Mouse (Mus musculus) kidney, postnatal 0 days (tissue): Measurements from ENCODE around the gene Basp1. TPM values are rescaled to one million over a fixed set of nuclear protein-coding genes. Genes with fewer than 3 reads are reported as not detected.
A peak's percentile ranks its signal among the peaks of the same experiment; 100 is the strongest.

Experiments used
- ATAC-seq: fragments of 200-750 bp; cut with Nextera tagmentation; replicated peaks from 2 replicates; pipeline ENCODE4 v1.8.0; 2017; ENCODE audit warnings: low read depth, moderate number of reproducible peaks, moderate TSS enrichment, moderate library complexity; ENCODE audit not compliant: low FRiP score
- DNase-seq: peaks from one replicate; pipeline ENCODE4 v3.0.0-alpha.2; 2016; ENCODE audit warnings: low spot score
- H3K27ac ChIP-seq: fragments of 300-500 bp; sonication (generic); 2 replicates; pipeline ENCODE4 v1.5.1; 2014; ENCODE audit warnings: mild to moderate bottlenecking
- H3K27me3 ChIP-seq: fragments of 300-500 bp; sonication (generic); 2 replicates; pipeline ENCODE4 v1.6.1; 2014; ENCODE audit warnings: low read length, mixed read lengths; ENCODE audit not compliant: insufficient read depth
- H3K36me3 ChIP-seq: fragments of 300-500 bp; sonication (generic); 2 replicates; pipeline ENCODE4 v1.6.1; 2014; ENCODE audit warnings: low read length, mixed read lengths; ENCODE audit not compliant: insufficient read depth
- H3K4me1 ChIP-seq: fragments of 300-500 bp; sonication (generic); replicated peaks from 2 replicates; pipeline ENCODE4 v1.6.1; 2014; ENCODE audit warnings: antibody characterized with exemption, low read length, mixed read lengths; ENCODE audit not compliant: insufficient read depth
- H3K4me2 ChIP-seq: fragments of 300-500 bp; sonication (generic); 2 replicates; pipeline ENCODE4 v1.6.1; 2014; ENCODE audit warnings: mild to moderate bottlenecking, low read length, moderate library complexity, mixed read lengths
- H3K4me3 ChIP-seq: fragments of 300-500 bp; sonication (generic); replicated peaks from 2 replicates; pipeline ENCODE4 v1.5.1; 2014; ENCODE audit warnings: low read depth, low read length
- H3K9ac ChIP-seq: fragments of 300-500 bp; sonication (generic); 2 replicates; pipeline ENCODE4 v1.6.1; 2014; ENCODE audit warnings: low read depth, low read length
- H3K9me3 ChIP-seq: fragments of 300-500 bp; sonication (generic); replicated peaks from 2 replicates; pipeline ENCODE4 v1.6.1; 2016; ENCODE audit warnings: low read length, inconsistent platforms, mixed read lengths
- CTCF ChIP-seq: IDR thresholded peaks from 2 replicates; pipeline ENCODE4 v1.5.1; 2016; ENCODE audit warnings: antibody characterized with exemption, low read depth, mild to moderate bottlenecking, moderate library complexity
- WGBS: fragments of 180-500 bp; shearing (Covaris S2); extraction: QIAGEN DNeasy Blood & Tissue Kit; methylation state at CpG from one replicate; pipeline ENCODE4 v1.1.7; 2014; 5-methylcytosine and 5-hydroxymethylcytosine counted together
- polyA plus RNA-seq: library from polyadenylated mRNA; unstranded; fragments of >200 nt; fragmentation: Nextera tagmentation; extraction: Ambion mirVana; gene quantifications from 2 replicates; pipeline ENCODE4 v1.2.1, GENCODE M21; 2015

Gene Basp1
- polyA plus RNA-seq, 1 experiment from 2014 or later, result 31.7 TPM

DNA sequence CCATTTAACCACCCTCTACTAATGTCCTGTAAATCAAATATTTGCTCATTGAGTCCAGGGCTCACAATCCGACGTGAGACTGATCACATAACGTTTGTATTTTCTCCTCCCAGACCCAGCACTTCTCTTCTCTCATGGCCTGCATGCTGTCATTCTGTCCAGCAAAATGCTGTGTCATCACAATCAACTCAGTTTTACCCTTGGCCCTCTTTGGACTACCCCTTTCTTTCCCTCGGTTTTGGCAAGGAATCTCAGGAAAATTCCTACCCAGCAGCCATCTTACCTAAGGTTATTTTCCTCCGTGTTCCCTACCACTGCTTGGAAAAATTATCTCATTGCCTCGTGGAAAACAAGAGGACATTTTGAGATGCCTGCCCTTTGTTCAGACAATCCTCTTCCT, 60.1 kb downstream of the Basp1 start:
- Histone ChIP-seq H3K27me3 (no peaks in the 10 kb centered on the region), H3K4me3 (no peak overlapping the region), H3K9ac (no peak overlapping the region), H3K4me1 (no peaks in the 10 kb centered on the region), H3K9me3 (no peaks in the 10 kb centered on the region), H3K27ac (no peak overlapping the region), H3K4me2 (no peak overlapping the region), H3K36me3 (no peaks in the 10 kb centered on the region)
- WGBS, result 75% methylated on average over 6 of the region's 6 CpGs
- no peak for ATAC-seq
- DNase-seq, result no peak
- TF ChIP-seq CTCF, result no peak

GRCm38 (mm10) chr15:25343263-25343662, 70.3 kb downstream of the Basp1 start:
- no peaks in the 10 kb centered on the region for H3K4me1 ChIP-seq
- TF ChIP-seq CTCF, result no peak
- no peak overlapping the region for H3K27ac ChIP-seq
- H3K4me2 ChIP-seq, result no peak overlapping the region
- no peaks in the 10 kb centered on the region for H3K27me3 ChIP-seq
- 45% methylated on average over 6 of the region's 6 CpGs for WGBS
- H3K36me3 ChIP-seq, result no peaks in the 10 kb centered on the region
- no peak for DNase-seq
- no peak overlapping the region for H3K4me3 ChIP-seq
- no peak overlapping the region for H3K9ac ChIP-seq
- H3K9me3 ChIP-seq, result no peaks in the 10 kb centered on the region
- no peak for ATAC-seq

- H3K9me3 ChIP-seq, result no peaks in the 10 kb centered on the region
- no peak overlapping the region for H3K9ac ChIP-seq
- H3K4me2 ChIP-seq, result no peak overlapping the region
- H3K36me3 ChIP-seq, result no peaks in the 10 kb centered on the region
- TF ChIP-seq CTCF, result no peak
- no peak overlapping the region for H3K27ac ChIP-seq
- 90% methylated on average over 11 of the region's 11 CpGs for whole genome bisulfite sequencing
- no peak for DNase-seq
- no peak overlapping the region for H3K4me3 ChIP-seq
- ATAC-seq, result no peak
- H3K4me1 ChIP-seq, result no peaks in the 10 kb centered on the region
- H3K27me3 ChIP-seq, result no peaks in the 10 kb centered on the region
These were observed 78.3 kb downstream of the Basp1 start for GRCm38 (mm10) chr15:25335277-25335676.

DNA sequence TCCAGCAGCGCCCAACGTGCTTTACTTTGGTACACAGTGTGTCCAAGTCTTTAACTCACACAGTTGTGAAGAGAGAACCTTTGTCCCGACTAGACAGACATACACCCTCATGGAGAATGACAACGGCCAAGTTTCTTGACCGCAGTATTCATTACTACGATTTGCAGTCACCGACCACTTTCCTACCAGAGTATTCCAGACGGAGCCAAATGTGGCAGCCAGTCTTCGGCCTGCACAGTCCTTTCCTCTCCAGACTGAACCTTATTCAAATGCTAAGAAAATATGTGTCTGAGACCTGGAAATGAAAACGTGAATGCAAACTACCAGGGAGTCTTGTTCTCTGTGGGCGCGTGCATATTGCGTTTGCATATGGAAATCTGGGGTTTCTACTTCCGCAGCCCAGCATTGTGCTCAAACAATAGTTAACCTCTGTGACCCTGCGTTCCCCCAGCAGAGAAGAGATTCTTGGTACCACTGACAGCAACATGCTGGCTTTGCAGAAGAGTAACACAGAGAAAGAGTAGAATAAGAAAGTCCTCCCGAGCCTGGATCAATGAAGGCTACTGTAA, 81.6 kb downstream of the Basp1 start:
- ATAC-seq, result no peak
- Histone ChIP-seq H3K9me3 (no peaks in the 10 kb centered on the region), H3K27me3 (no peaks in the 10 kb centered on the region), H3K36me3 (no peaks in the 10 kb centered on the region), H3K9ac (no peak overlapping the region), H3K4me2 (no peak overlapping the region), H3K27ac (no peak overlapping the region), H3K4me1 (no peaks in the 10 kb centered on the region), H3K4me3 (no peak overlapping the region)
- no peak for TF ChIP-seq CTCF
- 74% methylated on average over 16 of the region's 16 CpGs for WGBS
- DNase-seq, result no peak

DNA sequence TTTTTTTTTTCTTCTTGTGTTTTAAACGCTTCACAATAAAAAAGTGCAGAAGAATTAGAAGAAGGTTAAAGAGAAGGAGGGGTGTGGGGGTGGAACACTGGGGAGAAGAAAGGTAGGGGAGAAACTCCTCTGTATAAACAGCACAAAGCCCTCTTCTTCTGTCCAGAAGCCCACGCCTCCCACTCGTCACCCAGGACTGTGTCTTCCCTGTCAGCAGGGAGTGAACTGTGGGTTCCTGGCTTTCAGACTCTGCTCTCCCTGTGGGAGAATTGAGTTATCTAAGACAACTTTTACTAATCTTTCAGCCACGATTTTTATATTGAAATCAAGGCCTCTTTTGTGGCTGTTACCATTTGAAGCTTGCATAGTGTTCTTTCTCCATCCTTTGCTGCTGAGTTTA, 82.6 kb downstream of the Basp1 start:
- DNase-seq, result no peak
- Histone ChIP-seq H3K4me2 (no peak overlapping the region), H3K36me3 (no peaks in the 10 kb centered on the region), H3K27me3 (no peaks in the 10 kb centered on the region), H3K4me1 (no peaks in the 10 kb centered on the region), H3K9ac (no peak overlapping the region), H3K4me3 (no peak overlapping the region), H3K27ac (no peak overlapping the region), H3K9me3 (no peaks in the 10 kb centered on the region)
- 62% methylated on average over 4 of the region's 4 CpGs for WGBS
- no peak for TF ChIP-seq CTCF
- ATAC-seq, result no peak

GRCm38 (mm10) chr15:25322601-25323000, 91.0 kb downstream of the Basp1 start:
- TF ChIP-seq CTCF, result no peak
- Histone ChIP-seq H3K9me3 (no peaks in the 10 kb centered on the region), H3K27ac (no peak overlapping the region), H3K4me3 (no peak overlapping the region), H3K9ac (no peak overlapping the region), H3K36me3 (no peaks in the 10 kb centered on the region), H3K4me1 (no peaks in the 10 kb centered on the region), H3K27me3 (no peaks in the 10 kb centered on the region), H3K4me2 (no peak overlapping the region)
- 59% methylated on average over 2 of the region's 2 CpGs for whole genome bisulfite sequencing
- ATAC-seq, result no peak
- peak; percentile 27 for DNase-seq

DNA sequence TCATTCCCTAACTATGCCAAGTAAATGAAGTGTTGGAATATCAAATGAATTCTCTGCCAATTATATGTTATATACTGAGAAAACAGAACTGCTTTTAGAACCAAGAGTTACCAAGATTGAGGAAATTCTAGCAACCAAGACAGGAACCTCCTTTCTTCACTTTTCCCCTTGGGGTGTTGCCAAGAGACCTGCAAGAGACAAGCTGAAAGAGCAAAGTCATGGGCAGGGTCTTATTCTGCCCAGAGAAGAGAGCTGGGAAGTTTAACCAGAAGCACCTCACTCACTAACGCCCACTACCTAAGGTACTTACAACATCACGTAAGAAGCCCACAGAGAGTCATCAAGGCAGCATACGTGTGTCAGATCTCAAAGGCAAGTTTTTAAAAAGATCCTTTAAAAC, 91.5 kb downstream of the Basp1 start:
- ATAC-seq (no peak), DNase-seq (no peak)
- WGBS, result 96% methylated on average over 3 of the region's 3 CpGs

More for the DNA sequence above, 91.5 kb downstream of the Basp1 start:
- Histone ChIP-seq H3K4me3 (no peak overlapping the region), H3K27ac (no peak overlapping the region), H3K36me3 (no peaks in the 10 kb centered on the region), H3K4me2 (no peak overlapping the region), H3K9ac (no peak overlapping the region), H3K27me3 (no peaks in the 10 kb centered on the region), H3K4me1 (no peaks in the 10 kb centered on the region), H3K9me3 (no peaks in the 10 kb centered on the region)
- TF ChIP-seq CTCF, result no peak
